Mouse (Mus musculus) heart, adult 10 weeks (tissue): ENCODE measurements around the gene Spata2. TPM values are rescaled to one million over a fixed set of nuclear protein-coding genes. Genes with fewer than 3 reads are reported as not detected.

Experiments used
- polyA plus RNA-seq: library from polyadenylated mRNA; stranded (reverse); fragments of 350-450 nt; fragmentation: Illumina TruSeq; extraction: RNeasy Lipid Tissue Mini Kit (QIAGEN cat#74804); gene quantifications from one replicate; pipeline ENCODE4 v1.2.3, GENCODE M21; 2014; ENCODE audit warnings: low read depth, low replicate concordance

Spata2 gene
- 9.7 TPM for polyA plus RNA-seq

GRCm38 (mm10) chr2:167492713-167493636, at the start of gene Spata2:
Spata2 (minus strand) TSS chr2:167492887.

GRCm38 (mm10) chr2:167537476-167538297, 45.0 kb upstream of the Spata2 start, which contains the start of gene Snai1:
Snai1 (plus strand) TSS chr2:167538195.

DNA sequence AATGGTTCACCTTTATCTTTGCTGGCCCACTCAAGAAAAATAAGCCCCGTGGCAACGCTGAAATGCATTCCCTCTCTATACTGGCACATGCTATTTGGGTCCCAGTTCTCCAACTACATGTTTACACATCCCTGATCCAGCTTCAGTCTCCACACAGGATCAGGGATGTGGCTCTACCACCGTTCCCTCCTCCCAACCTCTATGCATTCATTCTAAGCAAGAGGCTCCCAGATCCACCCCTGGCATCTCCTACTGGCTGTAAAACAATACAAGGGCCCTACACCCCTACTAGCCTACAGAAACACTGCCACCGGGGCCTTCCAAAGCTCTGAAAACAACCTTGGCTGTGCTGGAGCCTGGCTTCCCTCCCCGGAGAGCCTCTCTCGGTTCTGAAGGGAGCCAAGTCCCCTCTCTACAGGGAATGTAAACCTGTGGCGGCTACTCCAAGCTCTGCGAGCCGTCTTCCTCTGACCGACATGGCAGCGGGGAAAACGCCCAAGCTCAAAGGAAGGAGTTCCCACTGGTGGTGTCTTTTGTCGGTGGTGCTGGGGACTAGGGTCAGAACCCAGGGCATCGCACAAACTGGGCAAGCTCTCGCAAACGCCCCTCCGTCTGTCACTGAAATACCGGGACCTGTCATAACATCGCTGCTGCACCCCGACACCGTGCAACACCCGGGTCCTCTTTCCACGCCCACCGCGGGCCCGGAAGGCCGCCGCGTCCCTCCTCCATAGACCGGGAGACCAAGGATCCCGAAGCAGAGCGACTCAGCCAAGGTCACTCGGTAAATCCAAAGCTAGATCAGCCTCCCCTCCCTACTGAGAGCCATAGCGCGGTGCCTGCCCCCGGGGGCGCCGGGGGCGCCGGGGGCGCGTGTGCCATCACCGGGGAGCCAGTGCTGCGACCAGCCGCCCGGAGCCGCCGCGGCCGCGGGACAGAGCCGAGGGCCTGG, 654 bp downstream of the Spata2 start, which contains the start of gene Rnf114:
Gene Rnf114, plus strand, starts transcription at position 889 of the 952 bp plus-strand sequence.

Other genes starting within 250 kb of the Spata2 start
- 8.2 TPM for gene B4galt5, start 143.7 kb downstream of the Spata2 start, polyA plus RNA-seq
- gene Slc9a8, start 71.2 kb downstream of the Spata2 start, polyA plus RNA-seq = 22.8 TPM
- 89.2 TPM for gene Rnf114, start 242 bp downstream of the Spata2 start, polyA plus RNA-seq
- 4.3 TPM for gene Snai1, start 45.3 kb upstream of the Spata2 start, polyA plus RNA-seq
- gene Ube2v1, start 139.2 kb upstream of the Spata2 start, polyA plus RNA-seq = 114 TPM
- gene Gm20431, start 168.6 kb upstream of the Spata2 start, polyA plus RNA-seq = not detected
- gene Cebpb, start 196.0 kb upstream of the Spata2 start, polyA plus RNA-seq = 17.5 TPM
- 33.5 TPM for gene Tmem189, start 196.9 kb upstream of the Spata2 start, polyA plus RNA-seq